Mouse (Mus musculus) spleen, adult 2 months (tissue): ENCODE data around the gene Sigirr.

Experiments used
- CTCF ChIP-seq: fragments of 200-500 bp; IDR thresholded peaks from 2 replicates; pipeline ENCODE4 v1.5.1; 2011; ENCODE audit warnings: mild to moderate bottlenecking, inconsistent platforms; ENCODE audit not compliant: insufficient read depth, insufficient read length, insufficient replicate concordance; ENCODE audit errors: extremely low read depth
- POLR2A ChIP-seq: fragments of 200-500 bp; IDR thresholded peaks from 2 replicates; pipeline ENCODE4 v1.6.1; 2011; ENCODE audit warnings: low read depth, low read length, inconsistent platforms

- TF ChIP-seq CTCF, result peak; percentile 85; the same call in 1 of the 2 replicates
- no peak for TF ChIP-seq POLR2A
Measured at GRCm38 (mm10) chr7:141072017-141072745, 28.2 kb downstream of the Sigirr start.
